Mouse (Mus musculus) urinary bladder, postnatal 10 days (tissue): ENCODE measurements around the gene Phf1.
"Not testable (repeated sequence)": the region's sequence is repeated elsewhere in the genome, so short reads cannot be mapped to it uniquely, and the experiment has no call there.

Experiments used
- DNase-seq: peaks from one replicate; pipeline ENCODE4 v3.0.0; 2022; ENCODE audit warnings: low spot score

The Phf1 gene

DNA sequence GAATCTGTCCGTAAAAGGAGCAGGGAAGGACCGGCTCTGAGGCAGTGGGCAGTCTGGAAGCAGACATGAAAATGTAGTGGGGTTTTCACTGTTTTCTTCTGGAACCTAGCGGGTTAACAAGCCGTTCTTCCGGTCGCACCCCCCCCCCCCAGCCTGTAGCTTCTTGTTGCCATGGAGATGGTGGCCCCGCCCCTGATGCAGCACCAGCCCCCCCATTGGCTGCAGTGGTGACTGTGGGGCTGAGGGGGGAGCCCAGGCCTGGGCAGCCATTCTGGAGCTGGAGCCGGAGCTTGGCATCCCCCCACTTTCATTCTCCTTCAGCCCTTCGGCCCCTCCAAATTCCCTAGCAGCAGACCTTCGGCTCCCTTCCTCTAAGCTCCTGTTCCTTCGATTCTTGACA is 18.6 kb downstream of the Phf1 start:
- DNase-seq, result peak; percentile 25

DNA sequence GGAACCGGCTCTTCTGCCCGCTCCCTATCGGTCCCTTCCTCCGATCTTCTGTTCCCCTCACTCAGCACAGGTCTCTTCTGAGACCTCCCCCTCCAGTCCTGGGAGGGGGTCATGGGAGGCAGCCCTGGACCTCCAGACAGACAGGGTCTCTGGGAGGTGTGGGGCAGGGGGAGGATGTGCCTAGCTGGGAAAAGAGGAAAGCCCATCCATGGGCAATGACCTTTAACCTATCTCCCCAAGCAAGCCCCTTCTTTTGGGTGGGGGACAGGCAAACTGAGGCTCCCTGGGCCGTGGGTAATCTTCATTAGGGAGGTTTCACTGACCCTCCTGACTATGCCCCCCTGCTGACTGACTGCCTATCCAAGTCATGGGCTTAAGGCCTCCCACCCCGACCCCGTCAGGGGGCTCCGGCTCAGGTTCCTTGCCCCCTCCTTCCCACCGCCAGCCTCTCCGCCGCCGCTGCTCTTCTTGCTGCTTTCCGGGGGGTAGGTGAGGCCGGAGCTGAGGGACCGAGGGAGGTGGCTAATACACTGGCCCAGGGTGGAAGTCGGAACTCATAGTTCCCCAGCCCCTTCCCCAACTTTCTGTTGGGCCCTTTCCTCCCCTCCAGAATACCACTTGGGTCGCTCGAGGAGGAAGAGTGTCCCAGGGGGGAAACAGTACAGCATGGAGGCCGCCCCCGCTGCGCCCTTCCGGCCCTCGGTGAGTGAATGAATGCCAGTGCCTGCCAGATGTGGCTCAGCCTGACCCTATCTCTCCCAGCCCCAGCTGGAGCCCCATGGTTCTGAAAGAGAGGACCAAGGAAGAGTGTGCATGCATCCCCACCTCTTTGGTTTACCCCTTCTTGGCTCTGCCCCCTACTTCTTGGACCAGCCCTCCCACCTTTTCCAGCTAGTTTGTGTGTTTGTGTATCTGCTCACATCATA is 19.4 kb downstream of the Phf1 start:
- DNase-seq, result no peak

GRCm38 (mm10) chr17:26953201-26953600 is 20.3 kb downstream of the Phf1 start:
- no peak for DNase-seq

GRCm38 (mm10) chr17:26953726-26954125 is 20.9 kb downstream of the Phf1 start:
- no peak for DNase-seq

- no peak for DNase-seq
Measured at GRCm38 (mm10) chr17:26956309-26956708, 23.5 kb downstream of the Phf1 start.

DNA sequence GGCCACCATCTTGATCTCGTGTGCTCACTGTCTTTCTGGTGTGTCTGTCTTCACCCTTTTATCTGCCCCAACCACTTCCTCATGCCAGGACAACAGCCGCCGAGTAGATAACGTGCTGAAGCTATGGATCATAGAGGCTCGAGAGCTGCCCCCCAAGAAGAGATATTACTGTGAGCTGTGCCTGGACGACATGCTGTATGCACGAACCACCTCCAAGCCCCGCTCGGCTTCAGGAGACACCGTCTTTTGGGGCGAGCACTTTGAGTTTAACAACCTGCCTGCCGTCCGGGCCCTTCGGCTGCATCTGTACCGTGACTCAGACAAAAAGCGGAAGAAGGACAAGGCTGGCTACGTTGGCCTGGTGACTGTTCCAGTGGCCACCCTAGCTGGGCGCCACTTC is 24.0 kb downstream of the Phf1 start:
- peak; percentile 7 for DNase-seq

DNA sequence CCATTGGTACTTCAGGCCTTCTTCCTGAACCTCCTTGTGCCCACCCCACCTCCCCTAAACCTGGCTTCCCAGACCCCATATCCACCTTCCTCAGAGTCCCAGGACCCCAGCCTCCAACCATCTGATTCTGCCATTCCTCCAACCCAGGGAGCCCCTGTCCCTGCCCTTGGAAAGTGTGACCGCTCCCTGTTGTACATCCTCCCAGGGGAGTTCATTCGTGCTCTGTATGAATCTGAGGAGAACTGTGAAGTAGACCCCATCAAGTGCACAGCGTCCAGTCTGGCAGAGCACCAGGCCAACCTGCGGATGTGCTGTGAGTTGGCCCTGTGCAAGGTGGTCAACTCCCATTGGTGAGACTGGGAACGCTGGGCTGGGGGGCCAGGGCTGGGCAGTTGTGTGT is 25.0 kb downstream of the Phf1 start:
- DNase-seq, result peak; percentile 8

GRCm38 (mm10) chr17:26958880-26959279 is 26.0 kb downstream of the Phf1 start:
- no peak for DNase-seq

GRCm38 (mm10) chr17:26959815-26960214 is 27.0 kb downstream of the Phf1 start:
- DNase-seq, result no peak

- no peak for DNase-seq
Measured at GRCm38 (mm10) chr17:26961572-26962240, 28.9 kb downstream of the Phf1 start.

DNA sequence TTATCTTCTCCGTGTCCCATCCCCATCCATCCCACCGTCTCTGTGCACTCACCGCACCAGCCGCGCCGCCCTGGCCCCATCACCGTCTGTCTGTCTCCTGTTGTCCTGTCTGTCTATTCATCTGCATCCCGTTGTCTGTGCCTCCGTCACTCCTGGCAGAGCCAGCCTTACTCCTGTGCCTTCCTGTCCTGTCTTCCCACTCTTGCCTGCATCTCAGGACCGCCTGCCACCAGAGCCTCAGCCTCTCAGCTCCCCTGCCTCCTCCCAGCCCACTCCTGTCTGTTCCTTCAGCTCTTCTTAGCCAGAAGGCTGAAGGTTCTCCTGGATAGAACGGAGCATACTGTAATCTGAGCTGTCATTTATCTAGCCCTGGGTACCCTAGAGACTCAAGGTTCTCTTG is 34.1 kb downstream of the Phf1 start:
- no peak for DNase-seq

GRCm38 (mm10) chr17:26967477-26967876 is 34.6 kb downstream of the Phf1 start:
- no peak for DNase-seq

DNA sequence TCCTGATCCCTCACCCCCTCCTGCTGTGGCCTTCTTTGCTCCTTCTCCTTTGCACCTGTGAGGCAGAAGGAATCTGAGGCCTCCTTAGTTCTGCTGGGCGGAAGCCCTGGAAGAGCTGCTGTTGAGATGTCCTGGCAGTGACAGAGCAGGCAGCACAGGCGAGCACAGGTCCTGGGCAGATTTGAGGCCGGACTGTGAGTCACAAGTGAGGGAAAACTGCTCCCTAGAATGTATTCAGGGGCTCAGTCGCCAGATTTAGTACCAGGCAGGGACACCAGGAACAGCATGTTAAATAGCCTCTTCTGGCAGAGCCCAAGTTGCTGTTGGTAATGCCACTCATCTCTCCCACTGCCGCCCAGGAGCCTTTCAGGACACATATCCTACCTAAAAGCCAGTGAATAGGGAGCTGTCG is 35.4 kb downstream of the Phf1 start:
- no peak for DNase-seq

DNA sequence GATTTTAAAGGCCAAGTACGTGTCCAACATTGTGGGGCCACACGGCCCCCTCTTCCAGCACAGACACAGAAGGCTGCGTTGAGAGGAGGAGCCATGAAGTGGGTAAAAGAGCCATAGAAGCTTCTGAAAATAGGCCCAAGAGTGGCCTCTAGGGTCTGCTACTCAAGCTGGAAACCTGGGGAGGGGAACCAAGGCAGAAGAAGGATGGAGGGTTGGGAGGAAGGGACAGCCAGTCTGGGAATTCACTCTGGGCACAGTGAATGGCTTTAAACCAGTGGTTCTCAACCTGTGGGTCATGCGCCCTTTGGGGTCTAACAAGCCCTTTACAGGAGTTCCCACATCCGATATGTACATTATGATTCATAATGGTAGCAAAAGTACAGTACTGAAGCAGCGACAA is 36.4 kb downstream of the Phf1 start:
- no peak for DNase-seq

DNA sequence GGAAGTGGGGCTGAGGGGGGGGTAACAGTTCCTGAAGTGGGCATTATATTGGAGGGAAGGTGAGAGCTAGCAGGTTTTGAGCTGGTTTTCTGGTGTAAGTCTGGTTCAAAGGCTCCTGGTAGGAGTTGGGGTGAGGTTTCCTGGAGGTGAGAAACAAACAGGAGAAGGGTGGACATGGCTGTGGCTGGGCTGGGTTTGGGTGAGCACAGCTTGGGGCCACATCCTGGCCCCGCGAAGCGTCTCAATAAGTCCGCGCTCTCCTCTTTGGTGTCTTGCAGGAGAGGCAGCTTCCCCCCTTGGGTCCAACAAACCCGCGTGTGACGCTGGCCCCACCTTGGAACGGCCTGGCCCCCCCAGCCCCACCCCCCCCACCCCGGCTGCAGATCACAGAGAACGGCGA is 37.4 kb downstream of the Phf1 start:
- DNase-seq, result no peak

DNA sequence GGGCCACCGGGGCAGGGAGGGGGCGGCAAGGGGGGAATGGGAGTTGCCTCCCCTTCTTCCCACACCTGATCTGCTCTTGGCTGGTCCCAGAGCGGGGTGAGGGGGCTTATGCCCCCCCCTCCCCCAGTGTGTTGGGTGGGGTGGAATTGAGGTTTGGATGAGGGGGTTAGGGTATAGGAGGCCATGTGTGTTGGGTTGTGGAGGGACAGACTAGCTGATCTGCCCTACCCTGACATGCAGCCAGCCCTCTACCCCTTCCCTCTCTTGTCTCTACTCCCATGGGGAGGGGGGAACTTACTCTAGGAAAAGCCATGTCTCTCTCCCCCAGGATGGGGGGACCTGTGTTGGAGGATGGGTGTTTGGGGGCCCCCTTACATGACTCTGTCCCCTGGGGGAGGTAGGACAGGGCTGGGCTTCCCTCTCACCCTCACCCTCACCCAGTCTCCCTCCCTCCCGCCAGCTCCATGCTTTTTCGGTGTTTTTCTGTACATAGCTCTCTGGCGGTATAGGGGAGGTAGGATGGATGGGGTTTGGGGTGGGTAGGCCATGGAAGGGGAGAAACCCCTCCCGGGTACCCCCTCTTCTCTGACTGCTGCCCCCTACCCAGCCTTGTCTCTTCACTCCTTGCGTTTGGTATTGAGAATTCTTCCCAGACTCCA is 38.5 kb downstream of the Phf1 start:
- DNase-seq, result no peak

DNA sequence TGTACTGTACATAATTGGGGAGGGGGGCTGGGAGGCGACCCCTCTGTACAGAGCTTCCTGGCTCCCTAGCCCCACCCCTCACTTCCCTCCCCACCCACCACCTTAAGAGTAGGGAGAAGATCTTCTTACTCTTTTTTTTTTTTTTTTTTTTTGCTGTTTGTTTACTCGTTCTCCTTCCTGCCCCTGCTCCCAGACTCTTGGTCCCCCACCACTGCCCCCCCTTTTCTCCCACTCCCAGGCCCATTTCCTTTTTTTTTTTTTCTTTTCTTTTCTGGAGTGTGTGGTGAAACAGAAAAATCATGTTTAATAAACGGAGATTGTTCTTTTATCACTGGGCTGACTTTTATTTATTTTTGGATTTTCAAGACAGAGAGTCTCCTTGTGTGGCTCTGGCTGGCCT is 39.3 kb downstream of the Phf1 start:
- DNase-seq, result no peak

DNA sequence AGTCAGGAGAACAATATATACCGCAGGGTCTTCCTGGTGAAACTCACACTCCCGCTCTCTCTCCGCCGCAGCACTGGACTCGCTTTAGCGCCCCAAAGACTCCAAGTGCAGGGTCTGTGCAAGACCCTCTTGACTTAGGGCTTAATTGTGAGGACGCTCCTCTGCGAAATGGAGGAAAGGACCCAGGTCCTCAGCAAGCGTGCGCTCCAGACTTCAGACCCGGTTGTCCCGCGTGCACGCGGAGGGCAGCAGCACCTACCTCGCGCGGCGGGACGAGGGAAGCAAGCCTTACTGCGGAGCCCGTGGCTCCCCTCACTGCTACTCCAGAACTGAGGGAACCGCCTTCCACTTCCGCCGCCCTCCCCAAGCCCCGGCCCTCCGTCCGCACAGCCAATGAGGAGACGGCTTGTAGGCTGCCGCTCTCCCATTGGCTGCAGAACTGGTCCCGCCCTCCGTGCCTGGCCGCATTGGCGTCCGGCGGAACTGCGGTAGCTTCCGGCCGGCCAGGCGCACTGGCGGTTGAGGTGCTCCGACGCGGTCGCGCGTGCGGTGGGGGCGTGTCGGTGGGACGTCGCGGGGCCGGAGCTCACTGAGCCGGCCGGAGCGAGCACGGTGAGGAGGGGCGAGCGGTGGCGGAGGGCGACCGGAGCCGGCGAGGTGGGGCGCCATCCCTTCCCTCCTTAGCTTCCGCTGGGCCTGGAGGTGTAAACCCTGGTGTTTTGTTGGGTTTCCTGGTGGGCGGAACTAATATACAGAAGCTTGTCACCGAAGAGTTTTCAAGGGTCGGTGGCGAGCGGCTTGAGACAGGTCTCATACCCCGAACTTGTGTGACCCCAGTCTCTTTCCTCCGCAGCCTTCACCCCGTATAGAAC is 40.1 kb downstream of the Phf1 start, which contains the start of gene Zbtb9:
Zbtb9 (plus strand) TSS at position 465 of the 872 bp plus-strand sequence.
- DNase-seq, result peak; percentile 88

DNA sequence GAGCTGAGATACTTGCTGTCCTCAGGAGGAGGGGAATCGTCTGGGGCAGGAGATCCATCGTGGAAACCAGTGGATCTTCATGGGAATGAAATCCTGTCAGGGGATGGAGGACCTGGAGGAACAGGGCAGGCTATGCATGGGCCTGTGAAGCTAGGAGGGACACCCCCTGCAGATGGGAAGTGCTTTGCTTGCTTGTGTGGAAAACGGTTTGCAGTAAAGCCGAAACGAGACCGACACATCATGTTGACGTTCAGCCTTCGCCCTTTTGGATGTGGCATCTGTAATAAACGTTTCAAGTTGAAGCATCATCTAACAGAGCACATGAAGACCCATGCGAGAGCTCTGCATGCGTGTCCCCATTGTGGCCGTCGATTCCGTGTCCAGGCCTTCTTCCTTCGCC is 41.7 kb downstream of the Phf1 start:
- DNase-seq, result no peak

GRCm38 (mm10) chr17:26975415-26975814 is 42.6 kb downstream of the Phf1 start:
- no peak for DNase-seq

GRCm38 (mm10) chr17:26977354-26977753 is 44.5 kb downstream of the Phf1 start:
- not testable (repeated sequence) for DNase-seq

DNA sequence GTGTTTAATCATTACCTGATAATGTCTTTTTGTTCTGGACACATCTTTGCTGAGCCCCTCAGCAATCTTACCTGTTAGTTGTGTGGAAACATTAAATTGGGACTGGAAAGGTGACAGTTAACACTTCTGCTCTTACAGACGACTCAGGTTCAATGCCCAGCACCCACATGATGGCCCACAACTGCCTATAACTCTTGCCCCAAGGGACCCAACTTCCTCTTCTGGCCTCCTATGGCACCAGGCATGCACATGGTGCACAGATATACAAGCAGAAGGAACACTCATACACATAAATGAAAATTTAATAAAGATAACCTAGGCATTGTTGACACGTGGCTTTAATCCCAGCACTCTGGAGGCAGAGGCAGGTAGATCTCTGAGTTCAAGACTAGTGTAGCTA is 46.6 kb downstream of the Phf1 start:
- DNase-seq, result no peak
